Mouse (Mus musculus): ENCODE results near the gene Twnk. TPM values are rescaled to one million over a fixed set of nuclear protein-coding genes. Genes with fewer than 3 reads are reported as not detected.

Gene Twnk
- total RNA-seq, 2 experiments from 2014 or later: 18.4 to 18.6 TPM

DNA sequence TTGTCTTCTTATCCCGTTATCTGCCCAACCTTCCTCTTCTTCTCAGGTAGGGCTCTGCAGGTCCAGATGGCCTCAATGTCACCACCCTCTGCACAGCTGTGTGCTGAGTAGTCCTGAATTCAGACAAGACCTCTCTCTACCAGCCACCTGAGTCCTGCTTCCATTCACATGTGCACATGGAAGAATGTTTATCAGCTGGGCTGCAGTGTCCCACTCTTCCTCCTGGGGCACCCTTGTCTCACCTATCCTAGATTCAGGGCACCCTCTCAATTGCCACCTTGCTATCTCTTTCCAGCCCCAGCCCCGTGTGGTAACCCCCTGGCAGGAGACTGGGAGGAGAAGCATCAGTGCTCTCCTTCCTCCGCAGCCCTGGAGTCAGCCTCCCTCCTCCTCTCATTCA, 3.2 kb upstream of the Twnk start:
- ATAC-seq (replicated peaks; ENCODE audit: poor library complexity): no peak

DNA sequence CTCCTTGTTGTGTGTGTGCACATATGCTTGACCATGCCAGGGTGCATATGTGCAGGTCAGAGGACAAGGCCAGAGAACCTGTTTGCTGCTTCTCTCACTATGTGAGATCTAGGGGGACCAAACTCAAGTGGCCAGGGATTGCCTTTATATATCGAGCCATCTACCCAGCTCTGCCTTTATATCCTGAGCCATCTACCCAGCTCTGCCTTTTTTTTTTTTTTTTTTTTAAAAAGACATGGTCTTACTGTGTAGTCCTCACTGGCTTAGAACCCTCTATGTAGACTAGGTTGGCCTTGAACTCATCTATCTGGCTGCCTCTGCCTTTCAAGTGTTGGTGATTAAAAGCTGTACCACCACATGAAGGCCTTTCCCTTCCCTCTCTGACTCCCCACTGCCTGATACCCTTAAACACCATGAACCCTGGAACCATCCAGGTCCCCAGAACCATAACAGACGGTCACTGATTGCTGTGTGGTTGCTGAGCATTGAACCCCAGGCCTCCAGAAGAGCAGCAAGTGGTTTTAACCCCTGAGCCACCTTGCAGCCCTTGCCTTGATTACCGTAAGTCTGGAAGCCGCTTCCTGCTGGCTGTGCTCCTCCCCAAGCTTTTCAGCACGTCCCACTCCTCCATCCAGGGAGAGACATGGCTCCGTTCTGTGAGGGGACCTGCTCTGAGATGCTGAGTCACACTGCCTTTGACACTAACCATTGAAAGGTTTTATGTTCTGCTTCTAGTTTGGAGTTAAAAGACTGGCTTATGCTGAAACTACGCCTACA, 1.5 kb upstream of the Twnk start:
- no peak for ATAC-seq (replicated peaks; ENCODE audit: poor library complexity)

DNA sequence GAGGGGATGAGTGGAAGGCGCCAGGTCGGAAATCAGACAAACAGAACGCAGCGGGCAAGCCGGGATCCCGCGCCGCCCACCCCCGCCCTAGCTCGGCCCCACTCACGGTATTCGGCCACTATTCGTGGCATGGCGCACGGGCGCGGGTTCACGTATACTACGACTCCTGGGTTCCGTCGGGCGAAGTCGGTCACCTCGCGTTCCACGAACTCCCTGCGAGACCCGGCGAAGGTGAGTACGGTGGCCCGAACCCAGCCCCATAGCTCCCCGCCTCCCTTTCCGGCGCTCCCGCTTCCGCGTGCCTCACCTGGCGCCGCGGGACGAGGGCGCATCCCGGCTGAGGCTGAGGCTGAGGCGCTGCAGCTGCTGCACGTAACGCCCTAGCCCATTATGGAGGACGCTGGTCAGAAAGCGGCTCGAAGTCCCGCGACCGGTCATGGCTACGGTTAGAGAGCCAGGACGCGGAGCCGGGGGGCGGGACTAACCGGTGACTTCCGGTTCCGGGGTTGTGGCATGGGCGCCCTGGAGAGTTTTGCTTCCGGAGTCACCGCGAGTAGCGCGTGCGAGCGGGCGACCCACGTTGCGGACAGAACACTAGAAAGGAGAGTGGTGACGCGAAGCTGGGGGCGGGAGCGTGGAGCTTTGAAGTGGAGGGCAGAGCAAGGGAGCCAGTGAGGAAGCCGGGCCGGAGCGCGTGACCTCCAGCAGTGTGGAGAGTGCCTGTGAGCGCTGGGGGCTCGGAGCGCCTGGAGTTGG, 672 bp downstream of the Twnk start, which contains the start of gene Mrpl43:
Gene Mrpl43, minus strand, starts transcription at position 486 of the 756 bp plus-strand sequence.
- peak; percentile 91 for ATAC-seq (replicated peaks; ENCODE audit: poor library complexity)

DNA sequence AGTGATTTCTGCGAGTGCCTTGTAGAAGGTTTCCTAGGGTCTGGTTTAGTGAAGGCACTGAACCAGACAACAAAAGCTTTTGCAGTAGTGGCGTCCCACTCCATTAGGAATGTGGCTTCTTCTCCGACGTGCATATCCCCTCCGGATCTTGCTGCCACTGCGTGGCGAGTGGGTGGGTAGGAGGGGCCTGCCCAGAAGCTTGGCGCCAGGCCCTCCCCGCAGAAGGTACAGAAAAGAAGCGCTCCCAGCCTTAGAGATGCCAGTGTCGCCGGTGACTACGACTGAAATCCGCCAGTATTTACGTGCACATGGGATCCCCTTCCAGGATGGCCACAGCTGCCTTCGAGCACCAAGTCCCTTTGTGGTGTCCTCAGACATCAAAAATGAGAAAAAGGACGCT, 1.6 kb downstream of the Twnk start:
- no peak for ATAC-seq (replicated peaks; ENCODE audit: poor library complexity)

DNA sequence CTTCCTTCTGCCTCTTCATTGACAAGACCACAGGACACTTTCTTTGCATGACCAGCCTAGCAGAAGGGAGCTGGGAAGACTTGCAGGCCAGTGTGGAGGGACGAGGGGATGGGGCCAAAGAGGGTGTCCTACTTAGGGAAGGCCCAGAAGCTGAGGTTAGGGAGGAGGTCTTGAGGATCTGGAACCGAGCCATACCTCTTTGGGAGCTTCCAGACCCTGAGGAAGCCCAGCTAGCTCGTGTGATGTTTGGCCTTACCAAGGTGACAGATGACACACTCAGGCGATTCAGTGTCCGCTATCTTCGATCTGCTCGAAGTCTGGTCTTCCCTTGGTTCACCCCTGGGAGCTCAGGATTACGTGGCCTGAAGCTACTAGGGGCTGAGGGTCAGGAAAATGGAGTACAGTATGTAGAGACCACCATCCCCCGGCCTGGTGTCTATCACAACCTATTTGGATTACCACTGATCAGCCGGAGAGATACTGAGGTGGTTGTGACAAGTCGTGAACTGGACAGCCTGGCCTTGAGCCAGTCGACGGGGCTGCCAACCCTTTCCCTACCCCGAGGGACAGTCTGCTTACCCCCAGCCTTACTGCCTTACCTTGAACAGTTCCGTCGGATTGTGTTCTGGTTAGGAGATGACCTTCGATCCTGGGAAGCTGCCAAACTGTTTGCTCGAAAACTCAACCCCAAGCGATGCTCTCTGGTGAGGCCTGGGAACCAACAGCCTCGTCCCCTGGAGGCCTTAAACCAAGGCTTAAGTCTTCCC, 2.1 kb downstream of the Twnk start:
- ATAC-seq (replicated peaks; ENCODE audit: poor library complexity): no peak

DNA sequence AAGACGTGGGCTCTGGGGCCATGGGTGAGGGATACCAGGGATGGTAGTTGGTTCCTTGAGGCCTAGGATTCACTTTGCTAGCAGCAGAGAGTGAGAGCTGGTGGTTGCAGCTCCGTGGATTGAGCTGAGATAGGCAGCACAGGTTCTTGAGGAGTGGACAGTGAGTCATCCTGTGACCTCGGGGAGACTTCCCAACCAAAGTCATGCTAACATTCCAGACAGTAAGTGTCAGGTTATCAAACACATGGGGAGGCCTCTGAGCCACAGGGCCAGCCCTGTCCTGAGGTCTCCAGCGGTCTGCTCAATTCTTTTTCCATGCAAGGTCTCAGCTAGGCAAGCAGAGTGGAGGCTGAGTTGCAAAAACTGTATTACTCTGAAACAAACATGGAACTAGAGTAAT, 5.2 kb downstream of the Twnk start:
- ATAC-seq (replicated peaks; ENCODE audit: poor library complexity): no peak

DNA sequence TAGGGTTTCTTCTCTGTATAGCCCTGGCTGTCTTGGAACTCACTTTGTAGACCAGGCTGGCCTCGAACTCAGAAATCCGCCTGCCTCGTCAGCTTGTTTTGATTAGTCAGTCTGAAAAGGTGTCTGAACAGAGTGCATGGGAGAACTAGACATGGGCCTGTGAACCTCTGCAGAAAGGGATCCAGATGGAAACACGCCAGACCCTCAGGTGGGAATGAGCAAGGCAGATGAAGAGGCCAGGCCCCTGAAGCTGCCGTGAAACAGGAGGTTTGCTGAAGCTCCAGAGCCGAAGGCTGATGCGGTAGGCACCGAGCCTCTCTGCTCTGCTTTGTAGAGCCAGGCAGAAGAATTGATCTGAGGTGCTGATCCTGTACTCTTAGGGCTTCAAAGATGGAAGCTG, 6.8 kb downstream of the Twnk start:
- no peak for ATAC-seq (replicated peaks; ENCODE audit: poor library complexity)

DNA sequence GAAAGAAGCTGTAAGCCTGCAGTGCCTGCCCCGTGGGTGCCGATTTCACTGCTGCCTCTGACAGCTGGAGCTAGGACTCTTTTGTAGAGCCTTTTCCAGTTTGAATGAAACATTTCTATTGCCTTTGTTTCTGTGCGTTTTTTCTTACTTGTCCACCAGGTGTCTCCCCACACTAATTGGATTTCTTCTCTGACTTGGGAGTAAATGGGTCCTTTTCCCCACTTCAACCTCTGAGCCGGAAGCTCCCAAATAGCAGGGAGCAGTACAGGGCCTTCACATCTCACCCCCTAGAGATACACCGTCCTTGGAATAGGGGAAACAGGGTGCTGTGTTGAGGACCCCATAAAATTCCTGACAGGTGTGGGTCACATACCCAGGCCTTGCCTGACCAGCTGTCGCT, 7.2 kb downstream of the Twnk start:
- no peak for ATAC-seq (replicated peaks; ENCODE audit: poor library complexity)

DNA sequence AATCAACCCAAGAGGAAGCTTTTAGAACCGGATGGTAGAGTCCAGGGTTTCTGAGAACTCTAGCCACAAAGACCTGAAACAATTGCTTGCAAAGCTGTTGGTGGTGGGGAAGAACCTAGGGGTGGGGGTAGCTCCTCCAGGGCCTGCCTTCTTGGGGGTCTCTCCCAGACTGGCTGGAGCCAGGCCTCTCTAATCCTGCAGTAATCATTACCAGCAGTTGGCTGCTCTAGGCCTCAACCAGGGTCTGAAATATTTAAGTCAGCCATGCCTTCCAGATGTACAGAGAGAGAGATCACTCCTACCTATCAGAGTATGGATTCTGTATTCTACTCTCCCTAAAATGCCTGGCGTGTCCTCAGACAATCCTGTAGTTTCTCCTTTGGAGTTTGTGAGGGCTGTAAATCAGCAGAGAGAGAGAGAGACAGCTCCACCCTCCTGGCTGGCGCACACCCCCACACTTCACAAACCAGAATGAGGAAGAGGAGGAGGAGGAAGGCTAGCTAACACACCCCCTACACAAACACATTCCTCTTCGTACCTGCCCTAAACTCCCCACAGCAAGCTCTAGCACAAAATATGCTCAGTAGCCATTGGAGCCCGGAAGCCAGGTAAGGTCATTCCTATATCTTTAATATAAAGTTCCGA, 8.2 kb downstream of the Twnk start:
- no peak for ATAC-seq (replicated peaks; ENCODE audit: poor library complexity)

DNA sequence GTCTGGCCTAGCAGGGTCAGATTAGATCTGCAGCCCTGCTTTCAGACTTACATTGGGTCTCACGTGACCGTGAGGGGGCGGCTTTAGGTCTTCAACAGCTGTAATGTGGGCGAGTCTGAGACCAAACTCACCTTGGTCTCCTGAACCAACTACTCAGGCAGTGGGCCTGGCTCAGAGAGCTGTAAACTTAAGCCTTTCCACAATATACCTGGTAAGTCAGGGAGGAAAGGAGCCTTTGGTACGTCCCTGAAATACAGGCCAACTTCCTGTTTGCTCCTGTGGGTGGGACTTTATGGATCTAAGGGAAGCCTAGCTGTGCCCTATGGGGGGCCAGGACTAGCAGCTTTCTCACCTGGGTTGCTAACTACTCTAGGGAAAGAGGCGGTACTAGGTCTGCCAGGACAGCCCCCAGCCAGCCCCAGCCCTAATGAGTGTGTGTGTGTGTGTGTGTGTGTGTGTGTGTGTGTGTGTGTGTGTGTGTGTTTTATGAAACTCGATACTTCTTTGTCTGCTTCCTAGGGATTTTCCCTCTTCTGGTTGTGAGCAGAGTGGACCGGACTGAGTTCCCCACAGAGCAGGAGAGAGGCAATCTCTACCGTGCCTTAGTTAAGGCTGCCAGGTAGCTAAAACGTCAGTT, 9.0 kb downstream of the Twnk start, which contains the start of gene Lzts2:
Gene Lzts2, plus strand, starts transcription at position 80 of the 637 bp plus-strand sequence.
- no peak for ATAC-seq (replicated peaks; ENCODE audit: poor library complexity)

DNA sequence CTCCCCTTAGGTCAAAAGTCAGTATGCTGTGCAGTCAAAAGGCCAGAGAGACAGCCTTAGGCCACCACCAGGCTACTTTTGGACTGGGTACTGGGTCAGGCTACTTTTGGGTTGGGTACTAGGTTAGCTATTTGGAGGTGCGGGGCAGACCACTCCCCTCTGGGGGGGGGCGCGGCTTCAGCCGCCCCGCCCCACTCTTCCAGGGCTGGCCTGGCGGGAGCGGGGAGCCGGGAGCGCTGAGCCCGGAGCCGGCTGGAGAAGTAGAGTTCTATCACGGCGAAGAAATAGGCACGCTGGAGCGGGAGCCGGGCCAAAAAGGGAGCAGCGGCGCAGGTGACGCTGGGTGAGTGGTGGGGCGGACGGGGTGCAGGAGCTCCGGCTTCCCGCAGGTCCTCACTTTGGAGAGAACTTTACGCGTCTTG, 9.5 kb downstream of the Twnk start:
- ATAC-seq (replicated peaks; ENCODE audit: poor library complexity): no peak

DNA sequence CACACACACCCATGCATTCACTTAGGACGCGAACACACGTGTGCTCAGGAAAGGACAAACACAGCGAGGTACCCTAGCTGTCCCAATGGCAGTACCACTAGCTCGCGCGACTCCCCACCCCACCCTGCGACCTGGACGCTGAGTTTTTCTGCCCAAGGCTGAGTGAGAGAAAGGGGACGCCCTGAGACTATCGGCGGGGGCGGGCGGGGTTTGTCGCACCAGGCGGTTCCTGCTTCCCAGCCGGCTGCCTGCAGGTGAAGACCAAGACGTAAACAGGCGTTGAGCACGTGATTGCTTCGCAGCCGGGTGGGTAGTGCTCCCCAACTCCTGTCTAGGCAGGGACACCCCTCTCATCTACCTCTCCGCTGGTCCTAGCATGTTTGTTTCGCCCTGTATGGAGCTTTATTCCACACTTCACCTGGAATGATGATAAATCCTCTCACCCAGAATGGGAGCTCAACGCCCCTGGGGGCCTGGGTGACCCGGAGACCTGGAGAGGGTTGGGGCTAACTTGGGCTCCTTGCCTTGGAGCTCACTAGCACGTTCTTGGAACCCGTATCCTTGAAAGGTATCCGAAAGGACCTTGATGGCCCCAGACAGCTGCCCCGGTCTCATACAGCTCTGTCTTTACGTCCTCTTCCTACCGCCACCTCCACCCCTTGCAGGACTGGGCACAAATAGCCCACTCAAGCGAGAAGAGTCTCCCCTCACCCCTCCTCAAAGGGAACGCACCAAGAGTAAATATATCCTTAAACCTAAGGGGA, 10.2 kb downstream of the Twnk start:
- ATAC-seq (replicated peaks; ENCODE audit: poor library complexity): peak; percentile 30

DNA sequence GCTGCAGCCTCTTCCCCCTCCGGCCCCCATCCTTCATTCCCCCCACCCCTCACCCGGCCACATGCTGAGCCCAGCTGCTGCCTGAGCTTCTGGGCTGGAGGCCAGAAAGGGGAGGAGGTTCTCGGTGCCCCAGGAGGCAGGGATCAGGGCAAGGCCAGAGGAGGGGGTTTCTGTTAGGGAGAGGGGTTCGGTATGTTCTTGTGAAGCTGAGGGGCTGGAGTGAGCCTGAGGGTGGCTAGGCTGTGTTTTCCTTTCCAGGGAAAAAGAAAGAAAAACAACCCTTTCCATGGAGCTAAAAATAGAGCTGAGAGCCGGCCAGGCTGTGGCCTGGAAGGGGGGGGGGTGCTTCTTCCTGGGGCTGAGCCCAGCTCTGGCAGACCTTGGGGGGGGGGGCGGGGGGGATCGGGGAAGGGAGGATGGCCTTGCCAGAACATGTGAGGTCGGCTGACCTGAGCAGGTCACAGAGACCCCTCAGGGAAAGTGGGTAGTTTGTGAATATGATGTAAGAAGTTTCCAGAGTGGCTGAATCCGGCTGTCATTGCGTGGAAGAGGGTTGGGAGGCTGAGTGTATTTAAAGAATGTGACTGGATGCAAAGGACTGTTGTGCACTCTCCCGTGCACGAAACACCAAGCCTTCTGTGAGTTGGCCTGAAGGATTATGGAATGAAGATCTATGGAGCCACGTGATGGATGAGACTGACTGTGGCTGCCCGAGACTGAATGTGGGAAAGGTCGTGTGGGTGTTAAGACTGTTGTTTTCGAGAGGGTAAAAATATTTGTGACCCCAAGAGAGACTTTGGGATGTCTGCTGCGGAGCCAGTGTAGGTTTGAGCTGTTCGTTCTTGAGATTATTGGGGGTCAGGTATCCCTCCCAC, 11.1 kb downstream of the Twnk start:
- peak; percentile 10 for ATAC-seq (replicated peaks; ENCODE audit: poor library complexity)

DNA sequence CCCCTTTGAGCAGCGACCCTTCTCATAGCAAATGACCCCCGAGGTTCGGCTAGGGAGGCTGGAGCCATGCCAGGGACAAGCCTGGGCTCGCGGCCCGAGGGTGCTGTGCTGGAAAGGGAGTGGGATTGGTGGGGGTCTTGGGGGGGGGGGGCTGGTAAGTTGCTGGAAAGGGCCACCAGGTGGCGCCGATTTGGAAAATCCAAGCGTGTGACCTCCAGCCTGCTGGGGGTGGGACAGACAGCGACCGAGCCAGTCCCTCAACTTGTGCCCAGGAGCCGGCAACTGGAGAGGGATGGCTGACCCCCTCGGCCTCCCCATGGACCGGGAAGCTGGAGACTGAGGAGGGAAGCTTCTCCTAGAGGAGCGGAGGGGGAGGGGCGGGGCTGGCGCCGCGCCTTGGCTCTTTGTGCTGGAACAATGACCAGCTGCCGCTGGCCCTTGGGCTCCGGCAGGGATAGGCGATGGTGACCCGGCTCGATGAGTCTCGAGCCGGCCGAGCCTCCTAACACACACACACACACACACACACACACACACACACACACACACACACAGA, 11.8 kb downstream of the Twnk start:
- peak; percentile 27 for ATAC-seq (replicated peaks; ENCODE audit: poor library complexity)

DNA sequence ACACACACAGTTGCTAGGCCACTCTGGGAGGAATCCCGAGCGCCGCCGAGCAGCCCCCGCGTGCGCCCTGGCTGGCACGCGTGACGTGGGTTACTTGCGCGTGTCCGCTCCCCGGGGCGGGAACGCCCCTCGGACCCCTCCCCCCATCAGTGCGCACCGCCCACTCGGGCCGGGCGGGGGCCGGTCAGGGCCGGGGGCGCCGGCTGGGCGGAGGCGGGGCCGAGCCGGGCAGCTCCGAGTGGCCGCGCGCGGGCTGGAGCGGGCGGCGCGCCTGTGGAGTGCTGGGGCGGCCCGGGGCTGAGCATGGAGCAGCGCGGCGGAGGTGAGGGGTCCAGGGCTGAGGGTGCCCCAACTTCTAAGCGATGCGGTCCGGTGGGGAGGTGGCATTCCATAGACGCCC, 12.4 kb downstream of the Twnk start:
- no peak for ATAC-seq (replicated peaks; ENCODE audit: poor library complexity)

DNA sequence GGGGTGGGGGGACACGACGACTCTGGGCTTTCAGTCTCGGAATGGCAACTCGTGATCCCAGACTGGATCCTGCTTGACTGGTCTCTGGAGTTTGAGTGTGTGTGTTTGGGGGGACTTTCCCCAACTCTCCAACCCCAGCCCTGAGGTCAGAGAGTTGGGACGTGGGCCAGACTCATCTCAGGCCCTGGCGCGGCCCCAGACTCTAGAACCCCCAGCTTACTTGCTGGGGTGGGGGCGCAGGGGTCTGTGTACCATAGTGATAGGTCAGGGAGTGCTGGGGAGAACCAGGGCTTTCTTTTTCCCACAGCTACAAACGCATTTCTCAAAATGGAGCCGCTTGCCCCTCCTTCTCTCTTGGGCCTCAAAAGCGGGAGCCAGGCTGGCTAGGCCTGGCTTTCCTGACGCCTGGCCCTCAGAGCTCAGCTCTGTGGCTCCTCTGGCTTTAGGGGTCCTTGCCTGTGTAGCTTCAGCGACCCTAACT, 12.9 kb downstream of the Twnk start:
- ATAC-seq (replicated peaks; ENCODE audit: poor library complexity): no peak

DNA sequence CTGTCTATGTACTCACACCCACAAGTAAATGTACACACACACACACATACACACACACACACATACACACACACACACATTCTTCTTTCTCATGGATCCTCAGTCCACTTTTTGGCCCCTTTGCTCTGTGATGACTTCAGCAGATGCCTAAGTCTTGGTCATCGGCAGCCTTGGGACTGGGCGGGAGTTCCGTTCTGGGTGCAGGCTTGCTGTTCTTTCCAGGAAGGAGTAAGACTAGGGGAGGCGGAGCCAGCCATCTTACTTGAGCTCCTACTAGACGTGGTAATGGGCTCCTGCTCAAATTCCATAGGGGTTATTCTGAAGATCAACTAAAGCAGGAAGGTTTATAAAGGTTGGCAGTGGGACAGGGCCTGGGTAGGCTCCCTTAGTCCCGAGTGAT, 14.9 kb downstream of the Twnk start:
- no peak for ATAC-seq (replicated peaks; ENCODE audit: poor library complexity)

DNA sequence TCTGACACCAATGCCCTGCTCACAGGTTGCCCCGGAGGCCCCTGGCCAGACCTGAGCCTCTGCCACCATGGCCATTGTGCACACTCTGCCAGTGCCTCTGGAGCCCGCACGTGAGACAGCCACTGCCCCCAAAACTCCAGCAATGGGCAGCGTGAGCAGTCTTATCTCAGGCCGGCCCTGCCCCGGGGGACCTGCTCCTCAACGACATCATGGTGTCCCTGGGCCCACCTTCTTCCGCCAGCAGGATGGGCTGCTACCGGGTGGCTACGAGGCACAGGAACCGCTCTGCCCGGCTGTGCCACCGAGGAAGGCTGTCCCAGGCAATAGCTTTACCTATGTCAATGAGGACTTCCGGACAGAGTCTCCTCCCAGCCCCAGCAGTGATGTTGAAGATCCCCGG, 15.9 kb downstream of the Twnk start:
- no peak for ATAC-seq (replicated peaks; ENCODE audit: poor library complexity)
